Mouse (Mus musculus): Measurements from ENCODE around the gene Sec14l4. TPM values are rescaled to one million over a fixed set of nuclear protein-coding genes. Genes with fewer than 3 reads are reported as not detected.

Gene Sec14l4
- polyA plus RNA-seq, 1 experiment: 17.2 TPM

DNA sequence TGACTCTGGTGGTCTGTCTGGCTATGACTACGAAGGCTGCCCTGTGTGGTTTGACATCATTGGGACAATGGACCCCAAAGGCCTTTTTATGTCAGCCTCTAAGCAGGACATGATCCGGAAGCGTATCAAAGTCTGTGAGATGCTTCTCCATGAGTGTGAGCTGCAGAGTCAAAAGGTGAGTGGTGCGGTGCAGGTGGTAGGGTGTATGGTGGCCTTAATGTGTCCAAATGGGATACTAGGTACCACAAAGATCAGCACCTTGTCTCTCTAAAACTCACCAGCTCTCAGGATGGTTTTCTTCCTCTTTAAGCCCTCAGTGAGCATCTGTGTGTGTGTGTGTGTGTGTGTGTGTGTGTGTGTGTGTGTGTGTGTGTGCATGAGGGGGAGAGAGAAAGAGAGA lies 8.7 kb downstream of the Sec14l4 start:
- 0 out of 2 replicates have a peak, but pooled peaks cover 4% of the 10 kb centered on the region for H3K4me1 ChIP-seq (ENCODE audit: control insufficient read depth, insufficient read depth, insufficient read length, low read length)
- H3K27ac ChIP-seq (replicated peaks; ENCODE audit: low read depth, low read length): no peak overlapping the region
- no peak overlapping the region for H3K4me3 ChIP-seq (ENCODE audit: insufficient read depth, low read depth, low read length)

DNA sequence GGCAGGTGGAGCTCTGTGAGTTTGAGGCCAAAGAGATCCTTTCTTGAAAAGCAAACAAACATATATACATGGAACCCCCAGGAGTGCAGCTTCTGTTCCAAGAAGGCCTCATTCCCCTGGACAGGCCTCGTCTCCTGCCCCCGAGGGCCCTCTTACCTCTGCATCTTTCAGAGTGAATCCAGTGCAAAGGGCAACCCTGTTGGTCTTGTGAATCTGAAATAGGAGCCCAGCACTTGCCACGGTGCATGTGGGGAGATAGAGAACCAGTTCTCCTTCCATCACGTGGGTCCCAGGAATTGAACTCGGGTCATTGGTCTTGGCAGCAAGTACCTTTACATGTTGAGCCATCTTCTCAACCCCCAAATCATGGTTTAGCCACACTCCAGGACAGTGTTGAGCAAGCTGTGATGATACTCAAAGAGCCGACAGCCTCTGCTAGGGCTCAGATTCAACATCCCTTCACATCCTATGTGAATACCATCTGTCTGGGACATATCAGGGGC lies 9.9 kb downstream of the Sec14l4 start:
- Histone ChIP-seq H3K4me1 (ENCODE audit: control insufficient read depth, insufficient read depth, insufficient read length, low read length) (0 out of 2 replicates have a peak, but pooled peaks cover 4% of the 10 kb centered on the region), H3K4me3 (ENCODE audit: insufficient read depth, low read depth, low read length) (no peak overlapping the region), H3K27ac (replicated peaks; ENCODE audit: low read depth, low read length) (no peak overlapping the region)

DNA sequence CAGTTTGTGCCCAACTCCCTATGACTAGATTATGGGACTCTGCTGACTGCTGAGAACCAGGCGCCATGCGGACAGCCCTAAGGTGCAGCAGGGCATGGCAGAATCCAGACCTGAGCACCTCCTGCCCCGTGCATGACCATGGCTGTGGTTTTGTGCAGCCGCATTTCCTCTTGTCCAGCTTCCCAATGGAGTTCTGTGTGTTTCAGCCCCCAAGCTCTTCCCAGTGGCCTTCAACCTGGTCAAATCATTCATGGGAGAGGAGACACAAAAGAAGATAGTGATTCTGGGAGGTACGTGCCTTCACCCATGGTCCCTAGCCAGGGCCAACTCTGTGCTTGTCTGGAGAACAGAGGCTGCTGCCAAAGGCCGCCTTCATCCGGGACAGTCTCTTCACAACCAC lies 11.8 kb downstream of the Sec14l4 start:
- Histone ChIP-seq H3K4me1 (ENCODE audit: control insufficient read depth, insufficient read depth, insufficient read length, low read length) (peaks cover 8% of the 10 kb centered on the region), H3K27ac (replicated peaks; ENCODE audit: low read depth, low read length) (no peak overlapping the region), H3K4me3 (ENCODE audit: insufficient read depth, low read depth, low read length) (no peak overlapping the region)

DNA sequence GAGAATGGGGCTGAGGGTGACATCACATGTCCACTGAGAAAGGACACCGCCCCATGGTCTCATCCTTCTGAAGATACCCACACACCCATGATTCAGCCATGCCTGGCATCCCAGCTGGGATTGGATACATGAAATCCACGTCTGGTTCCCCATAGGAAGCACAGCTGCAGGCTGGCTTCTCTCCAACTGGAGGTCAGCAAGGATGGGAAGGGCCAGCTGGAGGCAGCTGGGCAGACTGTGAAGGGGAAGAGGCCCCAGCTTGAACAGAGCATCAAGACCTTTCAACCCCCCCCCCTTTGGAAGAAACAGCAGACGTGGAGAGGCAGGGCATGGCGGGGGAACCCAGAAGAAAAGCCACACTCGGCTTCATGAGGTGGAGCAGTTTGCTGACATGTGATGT lies 15.3 kb downstream of the Sec14l4 start:
- Histone ChIP-seq H3K4me1 (ENCODE audit: control insufficient read depth, insufficient read depth, insufficient read length, low read length) (peaks cover 4% of the 10 kb centered on the region), H3K27ac (replicated peaks; ENCODE audit: low read depth, low read length) (no peak overlapping the region), H3K4me3 (ENCODE audit: insufficient read depth, low read depth, low read length) (no peak overlapping the region)

DNA sequence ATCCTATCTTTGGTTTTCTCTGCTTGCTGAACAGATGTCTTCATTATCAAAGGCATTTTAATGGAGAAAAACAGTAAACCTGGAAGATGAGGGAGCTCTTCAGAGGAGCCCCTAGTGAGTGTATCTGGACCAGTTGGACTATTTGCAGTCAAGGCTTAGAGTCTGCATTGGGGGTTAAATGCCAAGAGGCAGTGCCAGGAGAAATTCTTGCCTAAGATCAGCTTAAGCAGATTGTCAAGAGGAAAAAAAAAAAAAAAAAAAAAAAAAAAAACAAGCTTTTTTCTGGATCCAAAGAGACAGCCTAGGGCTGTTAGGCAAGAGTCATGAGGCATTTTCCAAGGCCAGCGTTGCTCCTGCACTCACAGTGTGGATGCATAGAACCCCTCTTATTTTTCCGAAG lies 16.5 kb downstream of the Sec14l4 start:
- no peak overlapping the region for H3K27ac ChIP-seq (replicated peaks; ENCODE audit: low read depth, low read length)
- no peak overlapping the region for H3K4me3 ChIP-seq (ENCODE audit: insufficient read depth, low read depth, low read length)
- peaks cover 4% of the 10 kb centered on the region for H3K4me1 ChIP-seq (ENCODE audit: control insufficient read depth, insufficient read depth, insufficient read length, low read length)

DNA sequence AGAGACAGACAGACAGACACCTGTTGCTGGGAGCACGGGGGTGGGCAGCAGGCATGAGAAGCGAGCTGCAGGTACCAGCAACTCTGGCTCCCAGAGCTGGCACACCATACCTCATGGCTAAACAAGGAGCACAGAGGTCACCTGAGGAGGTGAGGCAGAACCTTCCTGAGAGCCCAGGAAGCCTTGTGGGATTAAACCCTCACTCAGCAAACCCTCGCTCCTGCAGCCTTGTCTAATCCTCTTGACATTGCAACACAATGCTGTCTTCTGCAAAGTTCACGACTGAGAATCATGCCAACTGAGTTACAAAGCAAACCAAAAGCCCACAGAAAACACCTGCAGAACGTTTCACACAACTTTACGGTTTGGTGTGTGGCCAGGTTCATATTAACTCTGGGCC lies 17.2 kb downstream of the Sec14l4 start:
- Histone ChIP-seq H3K27ac (replicated peaks; ENCODE audit: low read depth, low read length) (no peak overlapping the region), H3K4me1 (ENCODE audit: control insufficient read depth, insufficient read depth, insufficient read length, low read length) (peaks cover 4% of the 10 kb centered on the region), H3K4me3 (ENCODE audit: insufficient read depth, low read depth, low read length) (no peak overlapping the region)

DNA sequence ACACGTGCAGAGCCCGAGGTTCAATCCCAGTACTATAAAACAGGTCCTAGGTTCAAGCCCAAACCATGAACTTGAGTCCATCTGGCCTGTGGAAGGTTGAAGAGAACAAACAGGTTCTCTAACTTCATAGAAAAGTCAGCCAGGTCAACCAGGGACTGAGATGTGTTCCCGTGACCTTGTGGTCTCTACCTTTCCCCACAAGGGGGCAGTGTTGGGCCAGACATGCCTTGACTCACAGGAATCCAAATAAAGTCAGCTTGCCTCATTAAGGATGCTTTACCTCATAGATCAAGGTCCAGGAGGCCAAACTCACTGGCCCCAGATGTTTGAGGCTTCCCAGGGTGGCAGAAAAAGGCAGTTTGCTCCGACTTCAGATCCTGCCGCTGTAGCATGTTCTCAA lies 22.3 kb downstream of the Sec14l4 start:
- Histone ChIP-seq H3K4me3 (ENCODE audit: insufficient read depth, low read depth, low read length) (no peak overlapping the region), H3K27ac (replicated peaks; ENCODE audit: low read depth, low read length) (no peak overlapping the region)

DNA sequence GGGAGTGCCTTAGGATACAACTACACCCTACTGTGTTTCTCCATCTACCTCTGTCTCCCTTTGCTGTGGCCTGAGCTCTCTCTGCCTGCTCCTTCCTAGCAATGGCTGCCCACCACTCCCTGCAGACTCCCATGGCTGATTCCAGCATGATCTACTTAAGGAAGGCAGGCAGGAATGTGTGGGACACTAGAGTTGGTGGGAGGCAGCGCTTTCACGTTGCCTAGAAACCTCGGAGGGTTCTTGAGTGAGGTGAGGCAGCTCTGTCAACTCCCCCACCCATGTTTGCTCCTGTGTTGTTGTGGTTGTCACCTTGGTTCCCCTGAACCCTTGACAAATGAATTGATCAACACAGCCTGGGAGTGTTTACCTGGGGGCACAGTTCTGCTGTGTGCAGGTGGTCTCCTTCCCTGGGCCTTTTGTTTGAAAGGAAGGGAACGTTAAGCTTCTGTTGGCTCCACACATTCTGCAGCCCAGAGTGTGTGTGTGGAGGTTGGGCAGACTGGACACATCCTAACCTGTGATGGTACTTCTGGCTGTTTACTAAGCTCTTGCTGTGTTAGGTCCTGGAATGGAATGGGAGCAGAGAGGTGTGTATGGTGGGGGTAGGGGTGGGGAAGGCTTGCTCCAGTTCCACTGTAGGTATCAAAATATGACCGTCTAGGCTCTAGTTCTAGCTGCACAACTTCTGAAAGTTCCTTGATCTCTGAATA lies 29.8 kb downstream of the Sec14l4 start:
- no peak overlapping the region for H3K27ac ChIP-seq (replicated peaks; ENCODE audit: low read depth, low read length)
- H3K4me1 ChIP-seq (ENCODE audit: control insufficient read depth, insufficient read depth, insufficient read length, low read length): no peaks in the 10 kb centered on the region
- H3K4me3 ChIP-seq (ENCODE audit: insufficient read depth, low read depth, low read length): no peak overlapping the region

More for the DNA sequence above, 22.3 kb downstream of the Sec14l4 start:
- no peaks in the 10 kb centered on the region for H3K4me1 ChIP-seq (ENCODE audit: control insufficient read depth, insufficient read depth, insufficient read length, low read length)

DNA sequence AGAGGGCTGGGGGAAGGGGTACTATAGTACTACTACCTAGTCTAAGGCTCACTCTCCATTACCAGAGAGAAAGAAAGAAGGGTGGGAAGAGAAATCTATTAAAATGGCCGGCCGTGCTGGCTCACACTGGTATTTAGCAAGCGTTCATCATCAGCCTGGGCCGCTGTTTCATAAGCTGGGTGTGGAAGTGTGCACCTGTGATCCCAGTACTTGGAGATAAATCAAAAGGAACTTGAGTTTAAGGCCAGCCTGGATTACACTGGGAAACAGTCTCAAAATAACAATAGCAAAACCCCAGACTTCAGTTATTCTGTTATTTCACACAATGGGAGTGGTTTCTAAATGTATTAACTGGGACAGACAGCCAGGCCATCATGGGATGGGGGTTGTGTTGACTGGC lies 31.3 kb downstream of the Sec14l4 start:
- no peak overlapping the region for H3K27ac ChIP-seq (replicated peaks; ENCODE audit: low read depth, low read length)
- H3K4me3 ChIP-seq (ENCODE audit: insufficient read depth, low read depth, low read length): no peak overlapping the region
- no peaks in the 10 kb centered on the region for H3K4me1 ChIP-seq (ENCODE audit: control insufficient read depth, insufficient read depth, insufficient read length, low read length)

DNA sequence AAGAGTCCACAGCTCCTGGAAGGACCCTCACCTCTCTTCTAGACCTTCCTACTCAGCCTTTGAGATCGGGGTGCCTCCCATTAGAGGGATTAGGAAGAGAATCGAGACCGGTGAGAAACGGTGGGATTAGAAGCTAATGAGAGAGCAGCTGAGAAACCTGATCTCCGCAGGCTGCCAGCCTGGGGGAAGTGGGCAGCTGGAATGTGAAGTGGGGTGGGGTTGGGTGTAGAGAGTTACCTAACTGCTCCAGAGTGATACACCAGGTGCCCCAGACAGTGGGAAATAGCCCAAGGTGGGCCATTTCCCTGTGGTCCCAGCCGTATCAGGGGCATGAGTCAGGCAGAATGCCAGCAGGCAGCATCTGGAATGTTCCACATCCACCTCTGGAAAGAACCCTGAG lies 31.7 kb downstream of the Sec14l4 start:
- H3K27ac ChIP-seq (replicated peaks; ENCODE audit: low read depth, low read length): no peak overlapping the region
- no peaks in the 10 kb centered on the region for H3K4me1 ChIP-seq (ENCODE audit: control insufficient read depth, insufficient read depth, insufficient read length, low read length)
- no peak overlapping the region for H3K4me3 ChIP-seq (ENCODE audit: insufficient read depth, low read depth, low read length)

DNA sequence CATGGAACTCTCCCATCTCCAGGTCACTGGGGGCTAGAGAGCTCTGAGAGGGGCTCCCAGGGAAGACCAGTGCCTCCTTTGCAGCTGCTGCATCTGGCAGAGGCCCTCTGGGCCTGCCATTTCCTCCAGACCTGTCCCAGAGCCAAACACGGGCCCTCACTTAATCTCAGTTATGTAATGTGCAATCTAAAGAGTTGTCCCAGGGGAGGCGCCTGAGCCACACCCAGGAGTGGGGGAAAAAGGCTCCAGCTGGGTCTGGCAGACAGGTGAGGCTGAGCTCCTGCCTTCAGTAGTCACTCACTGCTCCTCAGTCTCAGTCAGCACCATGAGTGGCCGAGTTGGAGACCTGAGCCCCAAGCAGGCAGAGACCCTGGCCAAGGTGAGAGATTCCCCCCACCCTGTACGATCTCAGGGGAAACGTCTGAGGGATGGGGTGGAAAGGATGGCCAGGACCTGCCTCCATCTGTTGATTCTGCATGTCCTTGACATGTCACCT lies 33.4 kb downstream of the Sec14l4 start, which contains the start of gene Sec14l3:
Gene Sec14l3, plus strand, starts transcription at position 215 of the 496 bp plus-strand sequence.
- no peak within 1 kb of the TSS for H3K27ac ChIP-seq (replicated peaks; ENCODE audit: low read depth, low read length)
- no peak within 1 kb of the TSS for H3K4me3 ChIP-seq (ENCODE audit: insufficient read depth, low read depth, low read length)
- no peaks in the 10 kb centered on the region for H3K4me1 ChIP-seq (ENCODE audit: control insufficient read depth, insufficient read depth, insufficient read length, low read length)

DNA sequence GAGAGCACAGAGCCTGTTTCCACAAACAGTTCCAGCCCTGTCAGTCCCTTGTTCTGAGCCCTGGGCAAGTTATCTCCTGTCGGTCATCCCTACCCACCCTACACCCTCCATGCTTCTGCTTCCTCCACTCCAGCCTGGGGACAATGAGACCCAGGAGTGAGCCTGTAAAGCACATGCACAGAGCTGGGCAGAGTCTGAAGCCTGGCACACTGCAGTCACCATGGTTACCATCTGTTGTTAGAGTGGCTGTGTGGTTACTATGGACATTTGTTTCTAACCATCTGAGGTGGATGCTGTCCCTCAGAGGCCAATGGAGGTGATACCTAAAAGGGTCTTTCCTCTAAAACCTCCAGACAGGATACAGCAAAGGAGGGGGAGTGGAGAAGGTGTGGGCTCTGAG lies 38.4 kb downstream of the Sec14l4 start:
- H3K27ac ChIP-seq (replicated peaks; ENCODE audit: low read depth, low read length): no peak overlapping the region
- no peak overlapping the region for H3K4me3 ChIP-seq (ENCODE audit: insufficient read depth, low read depth, low read length)
- H3K4me1 ChIP-seq (ENCODE audit: control insufficient read depth, insufficient read depth, insufficient read length, low read length): no peaks in the 10 kb centered on the region

DNA sequence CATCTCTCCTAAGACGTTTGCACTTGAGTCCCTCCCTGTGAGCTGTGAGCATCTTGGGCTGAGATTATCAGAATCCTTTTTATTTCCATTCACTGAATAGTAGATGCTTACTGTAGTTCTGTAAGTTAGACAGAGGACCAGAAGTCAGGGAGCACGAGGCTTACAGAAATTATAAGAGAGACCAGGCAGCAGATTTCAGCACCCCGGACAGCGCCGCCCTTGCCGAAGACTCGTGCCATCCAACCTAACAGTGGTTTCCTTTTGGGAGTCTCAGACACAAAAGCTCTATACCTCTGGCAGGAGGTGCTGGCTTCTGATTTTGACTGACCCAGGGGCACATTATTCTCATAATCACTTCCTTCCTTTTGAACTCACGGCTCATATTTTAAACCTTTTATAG lies 45.4 kb downstream of the Sec14l4 start:
- Histone ChIP-seq H3K27ac (replicated peaks; ENCODE audit: low read depth, low read length) (no peak overlapping the region), H3K4me1 (ENCODE audit: control insufficient read depth, insufficient read depth, insufficient read length, low read length) (no peaks in the 10 kb centered on the region), H3K4me3 (ENCODE audit: insufficient read depth, low read depth, low read length) (no peak overlapping the region)

DNA sequence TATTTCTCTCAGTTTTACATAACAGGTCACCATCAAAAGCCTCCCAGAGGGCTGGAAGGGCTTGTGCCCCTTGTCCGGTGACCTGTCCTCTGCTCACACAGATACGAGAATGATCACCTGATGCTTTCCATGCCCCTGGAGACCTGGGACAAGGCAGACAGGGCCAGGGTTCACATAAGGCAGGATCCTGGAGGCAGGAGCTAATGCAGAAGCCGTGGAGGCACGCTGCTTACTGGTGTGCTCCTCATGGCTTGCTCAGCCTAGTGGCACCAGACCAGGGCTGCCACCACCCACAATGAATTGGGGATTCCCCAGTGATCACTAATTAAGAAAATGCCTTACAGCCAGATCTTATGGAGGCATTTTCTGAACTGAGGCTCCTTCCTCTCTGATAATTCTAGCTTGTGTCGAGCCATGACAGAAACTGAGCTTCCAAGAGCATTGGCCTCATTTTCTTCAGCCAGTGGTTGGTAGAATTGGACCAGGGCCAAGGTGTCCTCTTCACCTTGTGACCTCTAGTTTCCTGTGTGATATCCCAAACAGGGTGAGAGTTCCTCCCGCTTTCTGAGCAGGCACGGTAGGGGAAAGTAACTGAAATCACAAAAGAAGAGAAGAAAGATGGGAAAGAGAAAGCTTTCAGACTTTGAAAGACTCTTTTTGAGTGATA lies 47.1 kb downstream of the Sec14l4 start:
- no peaks in the 10 kb centered on the region for H3K4me1 ChIP-seq (ENCODE audit: control insufficient read depth, insufficient read depth, insufficient read length, low read length)
- no peak overlapping the region for H3K27ac ChIP-seq (replicated peaks; ENCODE audit: low read depth, low read length)
- no peak overlapping the region for H3K4me3 ChIP-seq (ENCODE audit: insufficient read depth, low read depth, low read length)

DNA sequence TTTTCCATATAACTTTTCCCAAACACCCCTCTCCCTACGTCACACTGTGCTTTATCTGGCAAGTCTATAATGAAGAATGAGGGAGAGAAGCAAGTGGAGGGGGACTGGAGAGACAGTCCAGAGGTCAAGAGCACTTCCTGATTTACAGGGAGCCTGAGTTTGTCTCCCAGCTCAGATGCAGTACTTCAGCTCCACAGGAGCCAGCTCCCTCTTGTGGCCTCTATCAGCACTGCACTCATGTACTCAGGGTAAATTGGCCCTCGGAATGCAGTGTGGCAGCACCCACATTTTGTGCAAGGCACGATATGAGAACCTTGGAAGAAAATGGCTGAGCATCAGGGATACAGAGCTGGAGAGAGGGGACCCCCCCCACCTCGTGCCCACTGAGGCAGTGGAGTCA lies 49.0 kb downstream of the Sec14l4 start:
- H3K4me1 ChIP-seq (ENCODE audit: control insufficient read depth, insufficient read depth, insufficient read length, low read length): no peaks in the 10 kb centered on the region
- no peak overlapping the region for H3K27ac ChIP-seq (replicated peaks; ENCODE audit: low read depth, low read length)

More for the DNA sequence above, 49.0 kb downstream of the Sec14l4 start:
- no peak overlapping the region for H3K4me3 ChIP-seq (ENCODE audit: insufficient read depth, low read depth, low read length)
